Mouse (Mus musculus) 3T3-L1 (cell line): ENCODE measurements around the gene Fbxl18.
"Not testable (repeated sequence)": the region's sequence is repeated elsewhere in the genome, so short reads cannot be mapped to it uniquely, and the experiment has no call there.

ENCODE experiments used
- DNase-seq: peaks from one replicate; pipeline ENCODE4 v3.0.0-alpha.2; 2015; ENCODE audit warnings: low read depth, low spot score

Gene Fbxl18

DNA sequence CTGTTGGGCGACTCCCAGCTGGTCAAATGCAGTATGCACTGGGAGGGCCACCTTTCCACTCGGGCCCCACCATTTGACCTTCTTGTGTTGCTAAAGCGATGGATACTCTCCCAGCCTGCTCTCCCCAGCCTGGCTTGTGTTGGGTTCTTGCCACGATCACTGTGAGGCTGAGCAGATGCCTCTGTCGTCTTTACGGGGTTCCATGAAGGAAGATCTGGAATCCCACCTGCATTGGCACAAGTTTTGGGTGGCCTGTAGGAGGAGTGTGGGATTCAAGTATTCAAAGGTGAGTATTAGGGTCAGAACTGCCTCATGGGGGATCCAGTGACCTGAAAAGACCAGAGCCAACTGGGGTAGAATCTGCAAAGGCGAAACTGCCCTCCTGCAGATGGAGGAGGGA lies 5.4 kb upstream of the Fbxl18 start:
- DNase-seq = no peak

DNA sequence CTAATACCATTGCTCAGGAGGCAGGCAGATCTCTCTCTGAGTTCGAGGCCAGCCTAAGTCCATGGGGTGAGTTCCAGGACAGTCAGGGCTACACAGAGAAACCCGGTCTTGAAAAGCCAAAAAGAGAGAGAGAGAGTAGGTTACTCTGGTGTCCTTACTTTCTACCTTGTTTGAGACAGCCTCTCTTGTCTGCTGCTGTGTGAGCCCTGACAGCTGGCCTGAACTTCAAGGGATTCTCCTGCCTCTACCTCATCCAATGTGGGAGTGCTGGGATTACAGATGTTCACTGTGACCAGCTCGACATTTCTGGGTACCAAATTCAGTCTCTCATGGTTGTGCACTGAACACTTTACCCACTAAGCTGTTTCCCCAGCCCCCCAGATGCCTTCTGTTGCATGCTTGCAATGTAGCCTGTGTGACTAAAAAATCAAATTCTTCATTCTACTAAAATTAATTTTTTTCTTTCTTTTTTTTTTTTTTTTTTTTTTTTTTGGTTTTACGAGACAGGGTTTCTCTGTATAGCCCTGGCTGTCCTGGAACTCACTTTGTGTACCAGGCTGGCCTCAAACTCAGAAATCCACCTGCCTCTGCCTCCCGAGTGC lies 4.8 kb upstream of the Fbxl18 start:
- peak; percentile 44 for DNase-seq

DNA sequence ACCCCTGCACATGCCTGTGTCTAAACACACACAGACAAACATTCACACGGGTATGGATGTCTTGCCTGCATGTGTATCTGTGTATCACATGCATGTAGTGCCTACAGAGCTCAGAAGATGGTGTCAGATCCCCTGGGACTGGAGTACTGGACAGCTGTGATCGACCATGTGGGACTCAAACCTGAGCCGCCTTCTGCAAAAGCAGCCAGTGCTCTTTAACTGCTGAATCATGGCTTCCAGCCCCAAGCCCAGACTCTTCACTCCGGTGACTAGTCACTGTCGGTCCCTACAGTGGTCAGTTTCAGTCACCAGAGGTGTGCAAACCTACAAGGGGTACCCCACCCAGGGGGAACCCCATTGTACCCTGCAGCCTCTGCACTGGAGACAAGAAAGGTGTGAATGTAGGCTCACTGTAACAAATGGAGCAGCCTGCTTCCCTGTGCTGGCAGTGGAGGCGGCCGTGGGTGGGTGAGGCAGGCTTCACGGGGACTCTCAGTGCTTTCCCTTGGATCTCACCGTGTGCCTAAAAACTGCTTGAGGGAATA lies 3.9 kb upstream of the Fbxl18 start:
- peak; percentile 60 for DNase-seq

DNA sequence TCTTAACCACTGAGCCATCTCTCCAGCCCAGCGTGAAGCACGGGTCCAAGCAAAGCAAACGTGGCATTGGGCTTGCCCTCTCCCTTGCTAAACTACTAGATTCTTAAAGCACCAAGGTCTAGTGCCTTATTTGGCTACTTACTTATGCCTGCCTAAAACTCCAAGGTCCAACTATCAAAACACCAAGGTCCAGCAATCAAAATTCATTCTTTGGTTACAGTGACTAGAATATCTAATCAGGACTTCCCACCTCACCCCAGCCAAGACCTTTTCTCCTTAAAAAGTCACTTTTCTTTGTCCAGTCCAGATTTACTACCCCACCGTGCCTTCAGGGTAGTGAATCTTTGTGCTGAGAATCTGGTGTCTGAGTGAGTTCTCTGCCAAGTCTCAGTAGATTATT lies 3.1 kb upstream of the Fbxl18 start:
- DNase-seq = no peak

DNA sequence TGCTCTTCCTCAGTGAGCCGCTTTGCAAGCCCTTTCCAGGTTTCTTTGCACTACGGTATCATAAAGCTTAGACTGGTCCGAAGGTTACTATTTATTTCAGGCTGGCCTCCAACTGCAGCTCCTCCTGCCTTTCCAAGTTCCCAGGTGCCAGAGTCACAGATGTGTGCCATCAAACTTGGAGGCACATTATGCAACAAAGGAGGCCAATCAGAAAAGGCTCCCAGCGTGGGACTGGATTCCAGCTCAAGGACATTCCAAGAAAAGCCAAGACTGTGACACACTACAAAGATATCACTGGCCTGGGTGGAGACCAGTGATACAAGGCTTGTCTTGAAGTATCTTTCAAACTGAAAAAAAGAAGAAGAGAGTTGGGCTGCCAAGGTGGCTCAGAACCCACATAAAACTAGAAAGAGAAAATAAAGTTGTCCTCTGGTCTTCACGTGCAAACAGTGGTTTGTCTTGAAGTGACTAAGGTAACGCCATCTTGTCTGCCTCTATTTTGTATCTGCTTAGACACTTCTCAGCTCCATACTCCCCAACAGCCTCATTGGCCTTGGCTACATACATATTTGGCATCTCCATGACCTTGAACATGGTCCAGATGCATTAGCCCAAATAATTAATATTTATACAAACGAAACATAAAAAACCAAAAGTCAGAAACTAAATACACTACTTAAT lies 2.5 kb upstream of the Fbxl18 start:
- no peak for DNase-seq

DNA sequence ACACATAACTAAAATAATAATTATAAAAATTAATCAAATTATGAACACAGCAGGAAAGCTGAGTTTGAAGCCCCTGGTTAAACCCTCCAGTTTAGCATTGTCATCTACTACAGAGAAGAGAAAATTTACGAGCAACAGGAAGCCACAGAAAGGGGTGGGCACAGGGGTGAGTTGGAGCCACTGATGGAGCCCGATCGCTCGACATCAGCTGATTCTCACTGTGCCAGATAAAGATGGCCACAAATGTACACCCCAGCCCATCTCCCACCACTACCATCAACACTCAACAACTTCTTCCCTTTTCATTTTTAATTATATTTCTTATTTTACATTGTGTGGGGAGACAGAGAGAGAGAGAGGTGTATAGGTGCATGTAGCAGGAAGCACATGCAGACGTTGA lies 1.5 kb upstream of the Fbxl18 start:
- no peak for DNase-seq

DNA sequence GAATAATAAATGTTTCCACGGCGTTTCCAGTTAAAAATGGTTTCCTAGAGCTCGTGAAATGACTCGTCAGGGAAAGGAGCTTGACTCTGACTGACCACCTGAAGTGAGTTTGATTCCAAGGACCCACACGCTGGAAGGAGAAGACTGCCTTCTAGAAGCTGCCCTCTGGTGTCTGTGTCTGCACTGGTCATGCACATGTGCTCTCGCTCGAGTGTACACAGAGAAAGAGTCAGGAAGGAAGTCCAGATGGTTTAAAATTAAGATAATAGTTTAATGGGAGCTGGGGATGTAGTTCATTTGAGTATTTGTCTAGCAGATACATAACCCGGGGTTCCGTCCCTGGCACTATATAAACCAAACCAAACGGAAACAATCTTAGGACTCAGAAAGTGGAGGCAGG lies 971 bp upstream of the Fbxl18 start:
- DNase-seq = peak; percentile 73

DNA sequence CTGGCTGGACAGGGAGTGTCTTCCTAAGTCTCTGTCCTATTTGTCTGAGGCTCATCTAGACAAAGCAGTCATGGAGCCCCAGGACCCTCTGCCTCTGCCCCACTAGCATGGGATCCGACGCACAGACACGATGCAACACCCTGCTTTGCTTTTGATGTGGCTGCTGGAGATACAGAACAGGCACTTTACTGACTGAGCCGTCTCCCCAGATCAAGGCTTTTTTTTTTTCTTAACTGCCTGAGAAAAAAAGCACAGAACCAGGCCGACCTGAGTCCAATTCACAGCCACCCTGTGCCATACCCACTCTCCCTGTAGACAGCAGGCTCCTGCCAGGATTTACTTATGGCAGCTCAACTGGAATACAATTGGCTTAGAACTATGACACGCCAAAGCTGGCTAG lies 3.8 kb downstream of the Fbxl18 start:
- no peak for DNase-seq

DNA sequence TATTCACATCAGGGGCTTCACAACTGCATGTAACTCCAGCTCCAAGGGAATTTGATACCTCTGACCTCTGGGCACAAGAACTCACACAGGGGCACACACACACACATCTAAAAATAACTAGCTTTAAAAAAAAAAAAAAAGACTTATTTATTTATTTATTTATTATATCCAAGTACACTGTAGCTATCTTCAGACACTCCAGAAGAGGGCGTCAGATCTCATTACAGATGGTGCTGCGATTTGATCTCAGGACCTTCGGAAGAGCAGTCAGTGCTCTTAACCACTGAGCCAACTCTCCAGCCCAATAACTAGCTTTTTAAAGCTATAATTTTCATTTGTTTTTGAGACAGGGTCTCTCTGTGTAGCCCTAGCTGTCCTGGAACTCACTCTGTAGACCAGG lies 7.7 kb downstream of the Fbxl18 start:
- DNase-seq = not testable (repeated sequence)

DNA sequence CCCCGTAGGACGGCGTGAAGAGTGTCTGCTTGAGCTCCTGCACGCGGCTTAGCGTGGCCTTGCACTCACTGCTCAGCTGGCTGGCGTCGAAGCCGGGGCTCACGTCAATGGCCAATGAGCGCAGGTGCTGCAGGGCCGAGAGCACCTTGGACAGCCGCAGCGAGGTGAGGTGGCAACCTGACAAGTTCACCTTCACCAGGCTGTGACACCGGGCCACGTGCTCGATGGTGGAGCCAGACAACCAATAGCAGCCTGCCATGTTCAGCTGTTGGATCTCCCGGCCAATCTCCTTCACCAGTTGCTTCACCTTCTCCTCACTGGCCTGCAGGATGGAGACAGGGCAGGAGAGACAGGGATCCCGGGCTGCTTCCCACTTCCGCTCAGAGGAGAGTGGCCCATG lies 8.5 kb downstream of the Fbxl18 start:
- DNase-seq = no peak

DNA sequence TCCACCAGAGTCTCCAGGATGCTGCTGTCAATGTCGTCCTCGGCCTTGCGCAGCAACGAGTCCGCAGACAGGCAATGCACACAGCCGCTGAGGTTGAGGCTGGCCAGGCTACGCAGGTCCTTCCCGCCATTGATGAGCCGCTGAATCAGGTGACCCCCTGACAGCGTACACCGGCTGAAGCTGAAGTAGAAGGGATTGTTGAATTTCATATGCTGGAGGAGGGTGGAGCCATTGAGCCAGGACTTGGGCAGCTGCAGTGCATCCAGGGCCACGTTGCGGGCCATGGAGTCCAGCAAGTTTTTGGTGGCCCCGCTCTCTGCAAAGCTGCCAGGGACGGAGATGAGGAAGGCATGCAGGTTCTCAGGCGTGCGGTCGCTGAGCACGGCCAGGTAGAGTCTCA lies 9.0 kb downstream of the Fbxl18 start:
- DNase-seq = no peak

DNA sequence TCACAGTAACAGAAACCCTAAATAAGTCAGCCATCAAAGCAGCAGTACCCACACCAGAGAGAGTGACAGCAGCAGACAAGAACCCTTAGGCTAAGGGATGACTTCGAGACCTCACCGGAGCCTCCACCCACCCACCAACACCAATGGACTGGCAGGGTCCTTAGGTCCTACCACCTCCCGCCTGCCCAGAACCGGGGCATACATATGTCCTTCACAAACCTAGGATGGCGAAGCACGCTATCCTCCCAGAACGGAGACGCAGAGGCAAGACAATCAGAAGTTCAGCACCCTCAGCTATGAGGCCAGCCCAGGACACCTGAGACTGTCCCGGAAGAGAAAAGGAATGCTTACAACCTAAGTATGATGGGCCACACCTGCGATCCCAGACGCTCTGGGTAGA lies 12.8 kb downstream of the Fbxl18 start:
- DNase-seq = no peak

DNA sequence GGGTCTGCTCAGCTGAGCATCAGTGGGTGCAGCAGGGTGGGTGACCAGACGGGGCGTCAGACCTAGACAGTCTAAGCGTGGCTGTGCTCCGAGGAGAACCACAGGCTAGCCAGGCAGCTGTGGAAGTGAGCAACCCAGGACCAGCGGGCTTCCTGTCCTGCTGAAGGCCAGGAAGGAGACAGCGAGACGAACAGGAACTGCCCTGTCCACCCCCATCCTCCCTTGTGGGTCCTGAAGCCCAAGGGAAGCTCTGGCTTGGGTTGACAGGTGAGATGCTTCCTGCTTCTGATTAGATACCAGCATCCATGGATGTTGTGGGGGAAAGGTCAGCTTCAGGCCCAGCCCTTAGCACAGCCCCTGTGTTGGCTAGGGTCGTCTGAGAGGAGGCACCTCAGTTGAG lies 13.3 kb downstream of the Fbxl18 start:
- no peak for DNase-seq

DNA sequence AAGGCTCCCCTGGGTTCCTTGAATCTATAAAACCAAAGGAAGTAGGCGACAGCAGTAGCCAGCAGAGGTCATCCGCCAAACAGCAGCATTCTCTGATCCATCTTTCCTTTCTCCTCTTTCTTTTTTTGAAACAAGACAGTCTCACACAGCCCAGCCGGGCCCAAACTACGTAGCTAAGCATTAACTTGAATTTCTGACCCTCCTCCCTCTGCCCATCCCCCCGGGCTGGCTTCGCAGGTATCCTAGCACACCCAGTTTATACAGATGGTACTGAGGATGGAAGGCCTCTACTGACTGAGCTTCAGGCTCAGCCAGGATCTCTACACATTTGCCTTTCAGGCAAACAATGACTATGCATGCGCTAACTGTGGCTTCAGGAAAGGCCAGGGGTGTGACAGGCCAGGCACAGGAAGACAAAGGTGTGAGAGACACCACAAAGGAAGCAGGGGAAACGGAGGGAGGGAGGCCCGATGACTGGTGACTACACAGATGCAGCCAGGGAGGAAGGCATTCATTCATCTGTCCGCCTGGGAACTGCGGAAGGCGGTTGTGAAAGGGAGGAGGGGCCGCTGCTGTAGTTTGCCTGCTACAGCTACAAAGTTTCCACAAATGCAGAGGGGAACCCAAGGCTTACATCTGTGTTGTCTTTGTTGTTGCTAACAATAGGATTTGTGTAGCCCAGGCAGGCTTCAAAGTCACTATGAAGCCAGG lies 14.3 kb downstream of the Fbxl18 start:
- no peak for DNase-seq

DNA sequence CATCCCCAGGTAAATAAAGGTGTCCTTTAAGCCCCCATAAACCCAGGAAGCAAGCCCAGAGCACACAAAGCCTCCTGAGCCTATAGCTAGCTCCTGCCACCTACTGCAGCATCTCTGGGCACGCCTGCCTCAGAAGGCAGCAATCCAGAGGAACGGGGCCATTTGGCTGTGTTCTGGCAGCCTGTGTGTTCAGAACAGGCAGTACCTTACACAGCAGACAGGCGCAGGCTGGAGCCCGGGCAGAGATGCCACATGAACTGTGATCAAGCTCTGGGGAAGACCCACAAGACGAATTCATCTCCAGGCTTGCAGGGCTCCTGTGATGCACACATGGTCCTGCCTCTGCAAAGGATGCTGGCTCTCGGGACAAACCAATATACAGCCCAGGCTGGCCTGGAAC lies 15.0 kb downstream of the Fbxl18 start:
- peak; percentile 24 for DNase-seq

DNA sequence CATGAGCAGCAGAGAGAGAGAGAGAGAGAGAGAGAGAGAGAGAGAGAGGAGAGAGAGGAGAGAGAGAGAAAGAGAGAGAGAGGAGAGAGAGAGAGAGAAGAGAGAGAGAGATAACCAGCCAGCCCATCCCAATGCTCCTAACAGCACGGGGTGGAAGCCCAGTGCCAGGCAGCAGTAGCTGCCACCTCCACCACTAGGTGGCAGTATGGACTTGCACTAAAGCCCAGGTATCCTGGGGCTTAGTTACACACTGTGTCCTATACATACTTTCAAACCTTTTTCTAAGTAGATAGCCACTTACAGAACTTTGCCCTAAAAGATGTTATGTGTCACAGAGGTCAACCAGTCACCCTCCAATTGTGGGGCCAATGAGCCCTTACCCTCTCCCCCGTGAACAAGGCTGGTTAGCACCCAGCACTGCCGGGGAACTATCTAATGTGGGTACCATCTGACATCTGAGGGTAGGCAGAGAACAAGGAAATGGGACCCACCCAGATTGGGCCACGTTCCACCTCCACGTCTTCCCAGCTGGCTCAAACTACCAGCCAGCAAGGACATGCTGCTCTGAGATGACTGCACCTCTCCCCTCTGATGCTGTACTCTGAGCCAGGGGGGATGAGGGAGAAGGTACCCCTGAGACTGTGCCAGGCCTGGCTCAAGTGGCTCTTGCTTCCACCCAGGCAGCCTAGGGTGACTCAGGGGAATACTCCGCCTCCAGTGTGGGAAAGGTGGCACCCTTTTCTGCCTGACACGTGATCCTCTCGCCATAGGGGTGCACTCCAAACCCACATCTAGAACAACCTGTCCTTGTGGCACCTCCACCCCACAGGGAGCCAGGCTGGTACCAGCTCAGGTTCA lies 15.7 kb downstream of the Fbxl18 start:
- peak; percentile 97 for DNase-seq

DNA sequence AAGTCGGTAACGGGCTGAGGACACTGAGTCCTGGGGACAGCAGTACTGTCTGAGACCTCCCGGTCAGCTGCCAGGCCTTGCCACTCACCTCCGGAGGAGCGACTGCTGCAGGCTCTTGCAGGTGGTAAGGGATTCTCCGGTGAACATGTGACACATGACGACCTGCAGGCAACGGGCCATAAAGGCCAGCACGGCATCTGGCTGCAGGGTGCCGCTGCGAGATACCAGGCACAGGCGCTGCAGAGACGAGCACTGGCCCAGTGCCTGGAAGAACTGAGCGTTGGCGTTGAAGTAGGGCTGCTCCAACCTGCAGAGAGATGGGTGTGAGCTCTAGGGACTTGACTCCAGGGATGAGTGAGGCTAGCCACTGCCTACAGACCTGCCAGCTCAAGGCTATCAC lies 16.7 kb downstream of the Fbxl18 start:
- DNase-seq = no peak

DNA sequence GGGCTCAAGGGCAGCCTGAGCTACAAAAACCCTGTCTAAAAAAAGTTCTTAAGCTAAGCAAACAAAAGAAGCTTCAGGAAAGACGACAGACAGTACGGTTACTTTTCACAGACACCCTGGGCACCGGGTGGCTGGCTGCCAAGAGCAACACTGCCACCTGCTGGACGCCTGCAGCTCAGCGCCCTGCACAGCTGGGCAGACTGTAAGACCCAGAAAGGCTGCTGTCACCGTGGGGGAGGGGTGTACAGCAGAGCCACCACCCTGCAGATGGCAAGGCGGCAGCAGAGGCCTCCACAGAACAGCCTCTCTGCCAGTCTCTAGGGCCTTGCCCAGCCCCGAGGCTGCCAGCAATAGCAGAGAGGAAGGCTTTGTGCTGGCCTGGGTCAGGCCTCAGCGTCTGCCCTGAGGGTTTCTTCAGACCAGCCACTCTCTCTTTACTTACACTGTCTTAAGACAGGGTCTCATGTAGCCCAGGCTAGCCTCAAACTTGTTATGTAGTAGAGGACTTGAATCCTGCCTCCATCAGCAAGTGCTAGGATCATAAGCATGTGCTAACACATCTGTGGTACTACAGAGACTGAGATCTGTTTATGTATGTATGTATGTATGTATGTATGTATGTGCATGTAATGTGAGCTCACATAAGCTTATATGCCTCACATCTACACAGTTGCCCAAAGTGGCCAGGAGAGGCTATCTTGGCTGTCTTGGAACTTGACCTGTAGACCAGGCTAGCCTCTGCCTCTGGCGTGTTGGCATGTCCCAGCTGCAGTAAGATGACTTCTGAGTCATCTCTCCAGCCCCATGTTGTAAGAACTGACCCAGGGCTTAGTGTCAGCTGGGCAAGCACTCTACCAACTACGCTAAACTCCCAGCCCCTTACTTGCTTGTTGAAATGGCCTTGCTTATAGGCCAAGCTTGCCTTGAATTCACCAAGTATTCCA lies 17.6 kb downstream of the Fbxl18 start:
- peak; percentile 88 for DNase-seq

DNA sequence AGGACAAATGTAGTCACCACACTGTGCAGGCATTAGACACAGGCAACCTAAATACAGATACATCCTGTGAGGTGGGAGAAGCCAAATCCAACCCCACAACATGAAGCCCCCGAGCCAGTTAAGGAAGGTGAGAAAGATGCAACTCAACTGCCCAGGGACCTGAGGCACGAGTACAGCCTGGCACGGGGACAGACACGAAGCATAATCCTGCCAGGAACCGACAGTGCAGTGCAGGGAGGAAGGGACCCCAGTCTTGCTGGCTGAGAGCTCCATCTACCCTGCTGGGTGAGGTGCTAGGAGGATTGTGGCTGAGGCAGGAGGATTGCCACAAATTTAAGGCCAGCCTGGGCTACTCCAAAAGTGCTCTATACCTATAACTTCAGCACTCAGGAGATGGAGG lies 18.3 kb downstream of the Fbxl18 start:
- DNase-seq = no peak

DNA sequence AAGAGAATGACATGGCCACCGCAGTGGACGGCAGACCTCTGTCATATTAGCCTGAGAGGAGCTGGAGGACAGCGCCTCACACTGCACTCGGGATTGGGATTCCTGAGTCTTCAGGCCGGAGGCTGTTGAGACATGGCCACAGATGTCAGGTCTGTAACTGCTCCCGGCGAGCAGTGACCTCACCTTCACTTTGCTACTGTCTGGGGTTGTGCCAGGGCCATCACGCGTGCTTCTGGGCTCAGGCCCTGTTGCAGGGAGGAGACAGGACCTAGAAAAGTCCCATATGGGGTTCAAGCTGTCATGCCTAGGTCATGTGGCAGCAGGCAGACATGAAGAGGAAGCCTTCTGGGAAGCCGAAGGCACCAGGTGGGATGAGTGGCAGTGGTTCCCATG lies 19.7 kb downstream of the Fbxl18 start:
- no peak for DNase-seq
